Mouse (Mus musculus): ENCODE measurements around the gene Nell1. TPM values are rescaled to one million over a fixed set of nuclear protein-coding genes. Genes with fewer than 3 reads are reported as not detected.

The Nell1 gene
- polyA plus RNA-seq, 2 experiments = 0.08 TPM; not detected in 1

DNA sequence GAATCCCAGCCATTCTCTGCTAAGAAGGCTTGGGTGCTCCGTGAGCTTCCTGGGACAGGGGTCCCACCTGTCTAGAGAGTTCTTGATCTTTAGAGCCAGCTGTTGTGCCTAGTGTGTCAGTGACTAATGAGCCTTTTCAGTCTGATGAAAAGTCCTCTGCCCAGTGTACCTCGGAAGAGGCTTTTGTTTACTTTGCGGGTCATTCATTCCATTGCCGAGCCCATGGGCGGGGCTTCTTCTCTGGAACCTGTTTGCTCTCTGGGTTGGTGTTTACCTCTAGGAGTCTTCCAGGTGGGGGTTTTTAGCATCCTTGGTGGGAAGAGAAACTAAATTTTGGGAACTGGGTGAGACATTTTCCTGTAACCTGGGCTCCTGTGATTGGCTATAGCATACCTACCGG, 10.0 kb downstream of the Nell1 start:
- ATAC-seq (ENCODE audit: insufficient read depth) = no peak

DNA sequence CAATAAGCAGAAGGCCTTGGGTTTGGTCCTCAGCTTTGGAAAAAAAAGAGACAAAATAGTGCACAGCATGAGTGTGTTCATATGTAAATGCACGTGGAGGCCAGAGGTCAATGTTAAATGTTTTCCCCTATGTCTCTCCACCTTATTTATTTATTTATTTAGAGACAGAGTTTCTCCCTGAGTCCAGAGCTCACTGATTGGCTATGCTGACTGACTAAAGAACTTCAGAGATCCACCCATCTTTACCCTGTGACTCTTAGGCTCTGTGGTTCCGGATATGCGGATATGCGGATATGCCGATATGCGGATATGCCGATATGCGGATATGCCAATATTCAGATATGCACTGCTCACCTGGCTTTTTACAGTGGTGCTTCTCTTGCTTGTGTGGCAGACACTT, 11.3 kb downstream of the Nell1 start:
- no peaks in the 10 kb centered on the region for H3K4me1 ChIP-seq (replicated peaks; ENCODE audit: control insufficient read depth in 2 of 2, insufficient read depth in 2 of 2, low read length in 1 of 2)
- DNase-seq (ENCODE audit: low read depth in 3 of 3, low spot score in 3 of 3) (no peak), ATAC-seq (ENCODE audit: insufficient read depth) (no peak)
- whole genome bisulfite sequencing (ENCODE audit: insufficient replicate concordance) = 87% methylated on average over 8 of the region's 8 CpGs
- H3K4me2 ChIP-seq (ENCODE audit: low read depth) = no peak overlapping the region
- TF ChIP-seq EP300 (IDR thresholded peaks at IDR 0.05; ENCODE audit: low read depth) (no peak), CTCF (IDR thresholded peaks at IDR 0.05; ENCODE audit: low read depth) (no peak)
- no peak overlapping the region for H3K4me3 ChIP-seq (ENCODE audit: insufficient read depth in 1 of 2, low read depth in 2 of 2, low read length in 2 of 2)
- no peaks in the 10 kb centered on the region for H3K36me3 ChIP-seq (replicated peaks; ENCODE audit: control insufficient read depth, insufficient read depth, low read depth)
- no peaks in the 10 kb centered on the region for H3K9me3 ChIP-seq (ENCODE audit: control insufficient read depth, low read length)
- no peak overlapping the region for H3K9ac ChIP-seq (replicated peaks)
- H3K27ac ChIP-seq = no peak overlapping the region
- no peaks in the 10 kb centered on the region for H3K27me3 ChIP-seq (ENCODE audit: control insufficient read depth, insufficient read depth, low read length)

More for the DNA sequence above, 10.0 kb downstream of the Nell1 start:
- no peaks in the 10 kb centered on the region for H3K4me1 ChIP-seq (replicated peaks; ENCODE audit: control insufficient read depth in 2 of 2, insufficient read depth in 2 of 2, low read length in 1 of 2)
- no peaks in the 10 kb centered on the region for H3K36me3 ChIP-seq (replicated peaks; ENCODE audit: control insufficient read depth, insufficient read depth, low read depth)
- H3K4me2 ChIP-seq (ENCODE audit: low read depth) = no peak overlapping the region
- TF ChIP-seq EP300 (IDR thresholded peaks at IDR 0.05; ENCODE audit: low read depth) = no peak
- no peak for TF ChIP-seq CTCF (IDR thresholded peaks at IDR 0.05; ENCODE audit: low read depth)
- H3K27ac ChIP-seq = no peak overlapping the region
- H3K4me3 ChIP-seq (ENCODE audit: insufficient read depth in 1 of 2, low read depth in 2 of 2, low read length in 2 of 2) = no peak overlapping the region
- H3K9me3 ChIP-seq (ENCODE audit: control insufficient read depth, low read length) = no peaks in the 10 kb centered on the region
- no peak overlapping the region for H3K9ac ChIP-seq (replicated peaks)
- DNase-seq (ENCODE audit: low read depth in 3 of 3, low spot score in 3 of 3) = no peak
- H3K27me3 ChIP-seq (ENCODE audit: control insufficient read depth, insufficient read depth, low read length) = no peaks in the 10 kb centered on the region
- WGBS (ENCODE audit: insufficient replicate concordance) = 35% methylated on average over 6 of the region's 6 CpGs

- no peak for DNase-seq (ENCODE audit: low read depth in 3 of 3, low spot score in 3 of 3)
- Histone ChIP-seq H3K9ac (replicated peaks) (no peak overlapping the region), H3K36me3 (replicated peaks; ENCODE audit: control insufficient read depth, insufficient read depth, low read depth) (no peaks in the 10 kb centered on the region), H3K4me2 (ENCODE audit: low read depth) (no peak overlapping the region), H3K4me3 (ENCODE audit: insufficient read depth in 1 of 2, low read depth in 2 of 2, low read length in 2 of 2) (no peak overlapping the region), H3K27ac (no peak overlapping the region), H3K27me3 (ENCODE audit: control insufficient read depth, insufficient read depth, low read length) (no peaks in the 10 kb centered on the region), H3K4me1 (replicated peaks; ENCODE audit: control insufficient read depth in 2 of 2, insufficient read depth in 2 of 2, low read length in 1 of 2) (no peaks in the 10 kb centered on the region), H3K9me3 (ENCODE audit: control insufficient read depth, low read length) (no peaks in the 10 kb centered on the region)
- TF ChIP-seq EP300 (IDR thresholded peaks at IDR 0.05; ENCODE audit: low read depth) = no peak
- no peak for TF ChIP-seq CTCF (IDR thresholded peaks at IDR 0.05; ENCODE audit: low read depth)
- 40% methylated on average over 4 of the region's 4 CpGs for WGBS (ENCODE audit: insufficient replicate concordance)
- ATAC-seq (ENCODE audit: insufficient read depth) = no peak
These were observed 24.7 kb downstream of the Nell1 start for GRCm38 (mm10) chr7:49999321-49999720.

GRCm38 (mm10) chr7:50005268-50005667, 30.6 kb downstream of the Nell1 start:
- H3K36me3 ChIP-seq (replicated peaks; ENCODE audit: control insufficient read depth, insufficient read depth, low read depth) = no peaks in the 10 kb centered on the region
- H3K4me1 ChIP-seq (replicated peaks; ENCODE audit: control insufficient read depth in 2 of 2, insufficient read depth in 2 of 2, low read length in 1 of 2) = no peaks in the 10 kb centered on the region
- ATAC-seq (ENCODE audit: insufficient read depth) (no peak), DNase-seq (ENCODE audit: low read depth in 3 of 3, low spot score in 3 of 3) (no peak)
- TF ChIP-seq EP300 (IDR thresholded peaks at IDR 0.05; ENCODE audit: low read depth) = no peak
- TF ChIP-seq CTCF (IDR thresholded peaks at IDR 0.05; ENCODE audit: low read depth) = no peak
- no peak overlapping the region for H3K4me3 ChIP-seq (ENCODE audit: insufficient read depth in 1 of 2, low read depth in 2 of 2, low read length in 2 of 2)
- no peak overlapping the region for H3K27ac ChIP-seq
- H3K9ac ChIP-seq (replicated peaks) = no peak overlapping the region
- no peaks in the 10 kb centered on the region for H3K9me3 ChIP-seq (ENCODE audit: control insufficient read depth, low read length)
- H3K4me2 ChIP-seq (ENCODE audit: low read depth) = no peak overlapping the region
- WGBS (ENCODE audit: insufficient replicate concordance) = 31% methylated on average over 2 of the region's 2 CpGs
- H3K27me3 ChIP-seq (ENCODE audit: control insufficient read depth, insufficient read depth, low read length) = no peaks in the 10 kb centered on the region

GRCm38 (mm10) chr7:50035187-50036153, 60.8 kb downstream of the Nell1 start:
- ATAC-seq (ENCODE audit: insufficient read depth) = no peak
- TF ChIP-seq CTCF (IDR thresholded peaks at IDR 0.05; ENCODE audit: low read depth) (no peak), EP300 (IDR thresholded peaks at IDR 0.05; ENCODE audit: low read depth) (no peak)
- H3K36me3 ChIP-seq (replicated peaks; ENCODE audit: control insufficient read depth, insufficient read depth, low read depth) = no peaks in the 10 kb centered on the region

More at GRCm38 (mm10) chr7:50035187-50036153, 60.8 kb downstream of the Nell1 start:
- Histone ChIP-seq H3K4me3 (ENCODE audit: insufficient read depth in 1 of 2, low read depth in 2 of 2, low read length in 2 of 2) (no peak overlapping the region), H3K9me3 (ENCODE audit: control insufficient read depth, low read length) (no peaks in the 10 kb centered on the region), H3K9ac (replicated peaks) (no peak overlapping the region), H3K27ac (no peak overlapping the region), H3K4me2 (ENCODE audit: low read depth) (no peak overlapping the region), H3K27me3 (ENCODE audit: control insufficient read depth, insufficient read depth, low read length) (no peaks in the 10 kb centered on the region), H3K4me1 (replicated peaks; ENCODE audit: control insufficient read depth in 2 of 2, insufficient read depth in 2 of 2, low read length in 1 of 2) (no peaks in the 10 kb centered on the region)
- WGBS (ENCODE audit: insufficient replicate concordance) = 55% methylated on average over 13 of the region's 13 CpGs
- no peak for DNase-seq (ENCODE audit: low read depth in 3 of 3, low spot score in 3 of 3)
